Mouse (Mus musculus): ENCODE measurements around the gene Pkm. TPM values are rescaled to one million over a fixed set of nuclear protein-coding genes. Genes with fewer than 3 reads are reported as not detected.
A peak's percentile ranks its signal among the peaks of the same experiment; 100 is the strongest.

Gene Pkm
- total RNA-seq, 4 experiments from 2014 or later: 1,371 to 1,512 (median 1,415) TPM

DNA sequence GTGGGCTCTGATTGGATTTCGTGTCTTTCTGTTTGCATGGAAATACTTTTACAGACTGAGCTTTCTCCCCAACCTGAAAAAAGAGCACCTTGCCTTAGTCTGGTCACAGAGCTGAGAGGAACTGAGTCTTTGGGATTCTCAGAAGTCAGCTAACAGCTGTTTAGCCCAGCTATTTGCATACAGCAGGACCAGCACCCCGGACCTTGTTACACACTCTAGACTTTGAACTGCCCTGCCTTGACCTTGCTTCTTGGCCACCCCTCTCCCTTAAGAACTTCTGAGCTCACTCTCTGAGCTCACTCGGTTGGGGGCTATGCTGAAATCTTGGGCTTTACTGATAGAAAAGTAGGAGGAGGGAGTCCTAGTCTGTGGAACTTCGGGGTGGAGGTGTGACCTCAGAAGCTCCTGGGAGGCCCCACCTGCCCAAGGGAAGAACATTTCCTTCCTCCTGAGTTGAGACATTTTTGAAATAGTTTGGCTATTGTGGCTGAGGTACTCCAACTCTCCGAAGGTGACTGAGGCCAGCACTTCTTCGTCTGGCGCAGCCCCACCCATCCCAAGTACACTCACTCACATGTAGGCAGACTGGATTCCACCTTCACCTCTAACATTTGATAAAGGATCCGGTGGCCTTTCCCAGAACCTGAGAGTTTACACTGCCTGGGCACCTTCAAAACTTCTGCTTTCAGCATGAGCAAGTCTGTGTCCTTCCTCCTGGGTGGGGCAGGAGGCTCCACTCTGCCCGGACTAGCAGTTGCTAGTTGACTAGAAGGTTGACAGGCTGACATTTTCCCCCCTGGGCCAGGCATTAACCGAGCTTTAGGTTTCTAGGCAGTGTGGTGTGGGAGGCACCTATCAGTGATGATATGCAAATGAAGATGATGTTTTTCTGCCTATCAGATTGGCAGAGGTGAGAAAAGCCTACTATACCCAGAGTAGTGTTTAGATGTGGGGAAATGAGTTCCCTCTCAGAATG is 51.0 kb downstream of the Pkm start:
- DNase-seq (ENCODE audit: low spot score in 2 of 2): no peak

GRCm38 (mm10) chr9:59709225-59709624 is 53.1 kb downstream of the Pkm start:
- DNase-seq (ENCODE audit: low spot score in 2 of 2): no peak

DNA sequence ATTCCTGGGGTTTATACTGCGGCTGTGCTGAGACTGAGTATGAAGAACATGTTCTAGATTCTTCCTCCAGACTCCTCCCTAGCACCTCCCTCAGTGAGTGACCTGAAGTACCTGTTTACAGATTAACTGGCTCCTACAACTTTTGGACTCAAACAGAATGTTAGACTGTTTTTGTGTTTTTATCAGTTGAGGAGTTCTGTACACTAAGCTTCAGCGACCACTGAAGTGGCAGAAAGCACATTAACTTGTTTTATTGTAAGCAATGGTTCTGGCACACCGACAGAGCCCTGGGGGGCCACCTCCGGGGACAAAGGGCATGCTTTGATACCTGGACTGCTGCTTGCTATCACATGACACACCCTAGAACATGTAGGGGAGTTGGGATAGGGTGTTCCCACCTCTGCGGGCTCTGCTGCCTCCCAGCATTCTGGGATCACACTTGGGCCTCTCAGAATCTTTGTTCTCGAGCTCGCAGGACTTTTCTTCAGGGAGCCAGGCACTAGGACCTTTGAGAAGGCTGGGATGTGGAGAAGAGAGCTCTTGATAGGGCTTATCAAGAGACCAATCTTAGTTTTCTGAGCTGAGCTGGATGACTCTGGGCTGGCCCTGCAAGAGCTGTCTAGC is 60.2 kb downstream of the Pkm start:
- no peak for DNase-seq (ENCODE audit: low spot score in 2 of 2)

- DNase-seq (ENCODE audit: low spot score in 2 of 2): no peak
Measured at GRCm38 (mm10) chr9:59718237-59718636, 62.1 kb downstream of the Pkm start.

GRCm38 (mm10) chr9:59721144-59721543 is 65.0 kb downstream of the Pkm start:
- DNase-seq (ENCODE audit: low spot score in 2 of 2): no peak

- peak; percentile 51 to 61 for DNase-seq (ENCODE audit: low spot score in 2 of 2)
Measured at GRCm38 (mm10) chr9:59723096-59723657, 67.0 kb downstream of the Pkm start.

DNA sequence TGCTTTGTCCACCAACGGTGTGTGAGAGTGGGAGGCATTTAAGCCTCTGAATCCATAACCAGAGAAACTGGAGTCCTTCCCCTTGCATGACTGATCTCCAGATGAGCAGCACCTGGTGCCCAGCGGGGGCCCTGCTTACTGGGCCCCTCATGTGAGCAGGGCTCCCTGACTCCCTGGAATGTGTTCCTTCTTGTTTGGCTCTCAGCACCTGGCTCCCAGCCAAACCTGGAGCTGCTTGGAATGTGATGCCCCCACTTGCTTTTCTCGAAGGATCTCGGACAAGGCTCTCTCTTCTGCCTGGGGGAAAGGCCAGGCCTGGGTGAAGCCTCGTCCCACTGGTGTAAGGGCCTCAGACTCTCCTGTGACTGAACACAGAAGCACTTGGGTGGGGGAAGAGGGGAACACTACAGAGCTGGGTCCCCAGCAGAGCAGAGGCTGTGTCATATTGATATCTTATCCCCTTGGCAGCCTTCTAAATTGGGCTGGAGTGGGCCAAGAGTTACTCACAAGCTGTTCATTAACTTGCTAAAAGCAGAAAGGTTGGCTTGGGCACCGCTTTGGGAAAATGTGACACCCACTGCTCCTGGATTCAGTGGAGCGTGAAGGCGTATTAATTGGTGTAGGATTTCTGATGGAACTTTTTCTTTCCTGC is 67.7 kb downstream of the Pkm start:
- peak; percentile 40 to 48 for DNase-seq (ENCODE audit: low spot score in 2 of 2)

GRCm38 (mm10) chr9:59725515-59725914 is 69.3 kb downstream of the Pkm start:
- DNase-seq (ENCODE audit: low spot score in 2 of 2): no peak

GRCm38 (mm10) chr9:59727569-59728286 is 71.6 kb downstream of the Pkm start:
- DNase-seq (ENCODE audit: low spot score in 2 of 2): no peak

Other genes with a start within 250 kb of the Pkm start
- gene Arih1, start 169.8 kb upstream of the Pkm start, total RNA-seq (2022): 100 to 1,000 TPM; 101 to 107 (median 103) TPM
- 100 to 1,000 TPM in 1 of 4 experiments, 10 to 100 TPM in 3; 47.1 to 108 (median 62.0) TPM for gene Hexa, start 116.8 kb upstream of the Pkm start, total RNA-seq (2022)
- 1 to 10 TPM; 2.5 to 4.5 (median 4.0) TPM for gene Tmem202, start 116.5 kb upstream of the Pkm start, total RNA-seq (2022)
- gene Celf6, start 78.5 kb upstream of the Pkm start, total RNA-seq (2022): 10 to 100 TPM; 22.3 to 29.6 (median 26.5) TPM
- gene Parp6, start 39.1 kb upstream of the Pkm start, total RNA-seq (2022): 100 to 1,000 TPM; 126 to 142 (median 130) TPM
- 10 to 100 TPM in 3 of 4 experiments, 1 to 10 TPM in 1; 8.1 to 14.0 (median 10.7) TPM for gene Gramd2, start 23.8 kb downstream of the Pkm start, total RNA-seq (2022)
- gene Senp8, start 94.3 kb downstream of the Pkm start, total RNA-seq (2022): 1 to 10 TPM; 7.7 to 9.4 (median 7.8) TPM
- 10 to 100 TPM; 66.3 to 92.0 (median 74.4) TPM for gene Myo9a, start 94.5 kb downstream of the Pkm start, total RNA-seq (2022)

All from left cerebral cortex, adult 8-10 months (tissue).